Mouse (Mus musculus) liver, embryonic 12.5 days (tissue): Measurements from ENCODE around the gene Olfr694. TPM values are rescaled to one million over a fixed set of nuclear protein-coding genes. Genes with fewer than 3 reads are reported as not detected.

Source experiments
- ATAC-seq: fragments of 200-750 bp; cut with Nextera tagmentation; 2 replicates; pipeline ENCODE4 v1.8.0; 2017; ENCODE audit warnings: moderate number of reproducible peaks, mild to moderate bottlenecking, moderate library complexity
- H3K27ac ChIP-seq: fragments of 300-500 bp; sonication (generic); 2 replicates; pipeline ENCODE4 v1.5.1; 2016; ENCODE audit warnings: mild to moderate bottlenecking
- H3K27me3 ChIP-seq: fragments of 300-500 bp; sonication (generic); replicated peaks from 2 replicates; pipeline ENCODE4 v1.6.1; 2016; ENCODE audit warnings: mild to moderate bottlenecking, moderate library complexity
- H3K36me3 ChIP-seq: fragments of 300-500 bp; sonication (generic); 2 replicates; pipeline ENCODE4 v1.6.1; 2016; ENCODE audit warnings: mild to moderate bottlenecking, moderate library complexity
- H3K4me1 ChIP-seq: fragments of 300-500 bp; sonication (generic); 2 replicates; pipeline ENCODE4 v1.6.1; 2016
- H3K4me2 ChIP-seq: fragments of 300-500 bp; sonication (generic); 2 replicates; pipeline ENCODE4 v1.6.1; 2016; ENCODE audit warnings: mild to moderate bottlenecking, moderate library complexity
- H3K4me3 ChIP-seq: fragments of 300-500 bp; sonication (generic); 2 replicates; pipeline ENCODE4 v1.5.1; 2016; ENCODE audit warnings: mild to moderate bottlenecking, moderate library complexity
- H3K9ac ChIP-seq: fragments of 300-500 bp; sonication (generic); 2 replicates; pipeline ENCODE4 v1.6.1; 2016; ENCODE audit warnings: mild to moderate bottlenecking, moderate library complexity
- H3K9me3 ChIP-seq: fragments of 300-500 bp; sonication (generic); replicated peaks from 2 replicates; pipeline ENCODE4 v1.6.1; 2016; ENCODE audit warnings: mild to moderate bottlenecking, moderate library complexity
- WGBS: fragments of 180-500 bp; shearing (Covaris S2); methylation state at CpG from one replicate; pipeline ENCODE4 v1.1.7; 2016; ENCODE audit not compliant: insufficient replicate concordance; 5-methylcytosine and 5-hydroxymethylcytosine counted together
- polyA plus RNA-seq: library from polyadenylated mRNA; unstranded; fragments of >200 nt; fragmentation: Nextera tagmentation; extraction: Ambion mirVana; gene quantifications from 2 replicates; pipeline ENCODE4 v1.2.1, GENCODE M21; 2016

Gene Olfr694
- polyA plus RNA-seq, 1 experiment from 2014 or later, result not detected

DNA sequence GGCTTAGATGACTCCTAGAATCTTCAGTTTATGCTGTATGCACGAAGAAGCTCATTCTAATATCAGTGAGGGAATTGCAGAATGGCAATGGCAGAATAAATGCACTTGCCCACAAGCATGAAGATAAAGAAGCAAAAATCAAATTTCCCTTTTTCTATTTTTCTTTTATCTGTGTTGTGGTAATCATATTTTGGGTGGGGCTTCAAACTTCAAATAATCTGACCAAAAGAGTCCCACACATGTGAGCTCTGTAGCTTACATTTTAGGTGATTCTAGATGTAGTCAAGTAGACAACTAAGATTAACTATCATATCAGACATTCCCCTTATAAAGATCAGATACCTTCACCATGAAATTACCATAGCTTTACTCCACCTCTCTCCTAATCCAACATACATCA lies 41.8 kb downstream of the Olfr694 start:
- ATAC-seq, result no peak
- H3K4me2 ChIP-seq, result no peak overlapping the region
- H3K9me3 ChIP-seq, result no peaks in the 10 kb centered on the region
- no peak overlapping the region for H3K9ac ChIP-seq
- 73% methylated on average over 1 of the region's 1 CpGs for WGBS
- peaks cover 37% of the 10 kb centered on the region for H3K4me1 ChIP-seq
- no peak overlapping the region for H3K4me3 ChIP-seq
- H3K36me3 ChIP-seq, result no peaks in the 10 kb centered on the region
- H3K27ac ChIP-seq, result no peak overlapping the region
- no peaks in the 10 kb centered on the region for H3K27me3 ChIP-seq

DNA sequence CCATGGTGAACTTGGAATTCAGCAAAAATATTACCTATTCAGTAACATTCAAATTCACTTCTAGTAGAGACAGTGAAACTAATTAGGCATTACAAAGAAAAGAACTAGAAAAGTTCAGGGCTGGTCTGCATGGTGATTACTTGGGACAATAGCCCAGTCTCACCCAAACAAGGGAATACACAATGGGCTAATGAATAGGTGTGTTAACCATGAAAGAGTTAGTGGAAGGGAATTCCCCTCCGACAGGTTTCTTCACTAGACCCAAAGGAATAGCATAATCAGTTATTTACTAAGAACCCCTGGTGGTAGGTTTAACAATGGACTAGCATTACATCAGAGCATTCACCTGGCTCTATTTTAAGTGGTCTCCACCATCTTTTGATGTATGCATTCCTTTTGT lies 46.4 kb downstream of the Olfr694 start:
- H3K4me2 ChIP-seq, result no peak overlapping the region
- no peaks in the 10 kb centered on the region for H3K27me3 ChIP-seq
- no peak overlapping the region for H3K27ac ChIP-seq
- no peak for ATAC-seq
- peaks cover 8% of the 10 kb centered on the region; the same call in 1 of the 2 replicates for H3K4me1 ChIP-seq
- H3K9me3 ChIP-seq, result no peaks in the 10 kb centered on the region
- no peak overlapping the region for H3K4me3 ChIP-seq
- 80% methylated on average over 1 of the region's 1 CpGs for WGBS
- no peaks in the 10 kb centered on the region for H3K36me3 ChIP-seq
- H3K9ac ChIP-seq, result no peak overlapping the region

- no peaks in the 10 kb centered on the region for H3K36me3 ChIP-seq
- 36% methylated on average over 3 of the region's 3 CpGs for WGBS
- H3K4me1 ChIP-seq, result no peaks in the 10 kb centered on the region; the same call in 1 of the 2 replicates
- no peak for ATAC-seq
- H3K4me3 ChIP-seq, result no peak overlapping the region
- H3K27me3 ChIP-seq, result no peaks in the 10 kb centered on the region
- H3K27ac ChIP-seq, result no peak overlapping the region
- no peak overlapping the region for H3K4me2 ChIP-seq
- H3K9ac ChIP-seq, result no peak overlapping the region
- no peaks in the 10 kb centered on the region for H3K9me3 ChIP-seq
These were observed 47.3 kb downstream of the Olfr694 start for GRCm38 (mm10) chr7:106644222-106644870.

- WGBS, result 35% methylated on average over 1 of the region's 1 CpGs
- H3K36me3 ChIP-seq, result no peaks in the 10 kb centered on the region
These were observed 50.8 kb downstream of the Olfr694 start for GRCm38 (mm10) chr7:106640839-106641238.

GRCm38 (mm10) chr7:106635560-106635959 lies 56.1 kb downstream of the Olfr694 start:
- Histone ChIP-seq H3K36me3 (no peaks in the 10 kb centered on the region), H3K4me1 (no peaks in the 10 kb centered on the region), H3K9ac (no peak overlapping the region), H3K4me2 (no peak overlapping the region), H3K9me3 (no peaks in the 10 kb centered on the region), H3K27ac (no peak overlapping the region), H3K4me3 (no peak overlapping the region), H3K27me3 (no peaks in the 10 kb centered on the region)
- WGBS, result 46% methylated on average over 4 of the region's 4 CpGs
- 0 out of 2 replicates have a peak, but pooled peaks have one; percentile 60 for ATAC-seq

More at GRCm38 (mm10) chr7:106640839-106641238, 50.8 kb downstream of the Olfr694 start:
- Histone ChIP-seq H3K9me3 (no peaks in the 10 kb centered on the region), H3K4me2 (no peak overlapping the region), H3K4me1 (no peaks in the 10 kb centered on the region; the same call in 1 of the 2 replicates), H3K27me3 (no peaks in the 10 kb centered on the region), H3K9ac (no peak overlapping the region), H3K27ac (no peak overlapping the region), H3K4me3 (no peak overlapping the region)
- peak; percentile 67 for ATAC-seq

Other genes with a start within 250 kb of the Olfr694 start
- gene Olfr693, start 11.2 kb downstream of the Olfr694 start, polyA plus RNA-seq, result not detected in 2 replicates
- not detected in 2 replicates for gene Olfr695, start 24.6 kb upstream of the Olfr694 start, polyA plus RNA-seq
- gene Olfr697, start 50.6 kb upstream of the Olfr694 start, polyA plus RNA-seq, result not detected in 2 replicates
- not detected in 2 replicates for gene Olfr698, start 63.6 kb upstream of the Olfr694 start, polyA plus RNA-seq
- gene Olfr699, start 101.4 kb upstream of the Olfr694 start, polyA plus RNA-seq, result not detected in 2 replicates
- gene Olfr700, start 117.0 kb upstream of the Olfr694 start, polyA plus RNA-seq, result not detected in 2 replicates
- 0.02 TPM in 1 of 2 replicates, not detected in the other for gene Olfr701, start 122.3 kb upstream of the Olfr694 start, polyA plus RNA-seq
- gene Olfr702, start 142.1 kb upstream of the Olfr694 start, polyA plus RNA-seq, result not detected in 2 replicates
- not detected in 2 replicates for gene Olfr703, start 151.5 kb upstream of the Olfr694 start, polyA plus RNA-seq
- gene Olfr704, start 171.4 kb upstream of the Olfr694 start, polyA plus RNA-seq, result not detected in 2 replicates
- not detected in 2 replicates for gene Olfr705, start 185.1 kb upstream of the Olfr694 start, polyA plus RNA-seq
- not detected in 2 replicates for gene Olfr706, start 196.3 kb upstream of the Olfr694 start, polyA plus RNA-seq
- not detected in 2 replicates for gene Olfr707, start 209.4 kb upstream of the Olfr694 start, polyA plus RNA-seq
- gene Olfr1532-ps1, start 216.2 kb upstream of the Olfr694 start, polyA plus RNA-seq, result not detected in 2 replicates
- not detected in 2 replicates for gene Olfr709-ps1, start 240.4 kb upstream of the Olfr694 start, polyA plus RNA-seq